Mouse (Mus musculus) midbrain, embryonic 15.5 days (tissue): ENCODE results near the gene Crat. TPM values are rescaled to one million over a fixed set of nuclear protein-coding genes. Genes with fewer than 3 reads are reported as not detected.
A peak's percentile ranks its signal among the peaks of the same experiment; 100 is the strongest.

Source experiments
- ATAC-seq: fragments of 200-750 bp; cut with Nextera tagmentation; replicated peaks from 2 replicates; pipeline ENCODE4 v1.8.0; 2017; ENCODE audit warnings: moderate TSS enrichment
- H3K27ac ChIP-seq: fragments of 300-500 bp; sonication (generic); 2 replicates; pipeline ENCODE4 v1.5.1; 2015; ENCODE audit warnings: mild to moderate bottlenecking, inconsistent platforms
- H3K27me3 ChIP-seq: fragments of 300-500 bp; sonication (generic); replicated peaks from 2 replicates; pipeline ENCODE4 v1.6.1; 2015; ENCODE audit warnings: inconsistent platforms
- H3K36me3 ChIP-seq: fragments of 300-500 bp; sonication (generic); replicated peaks from 2 replicates; pipeline ENCODE4 v1.6.1; 2015; ENCODE audit warnings: inconsistent platforms
- H3K4me1 ChIP-seq: fragments of 300-500 bp; sonication (generic); 2 replicates; pipeline ENCODE4 v1.6.1; 2015; ENCODE audit warnings: inconsistent platforms
- H3K4me2 ChIP-seq: fragments of 300-500 bp; sonication (generic); 2 replicates; pipeline ENCODE4 v1.6.1; 2015; ENCODE audit warnings: inconsistent platforms, mild to moderate bottlenecking, moderate library complexity
- H3K4me3 ChIP-seq: fragments of 300-500 bp; sonication (generic); 2 replicates; pipeline ENCODE4 v1.5.1; 2015; ENCODE audit warnings: mild to moderate bottlenecking, inconsistent platforms
- H3K9ac ChIP-seq: fragments of 300-500 bp; sonication (generic); 2 replicates; pipeline ENCODE4 v1.6.1; 2015; ENCODE audit warnings: mild to moderate bottlenecking, inconsistent platforms
- H3K9me3 ChIP-seq: fragments of 300-500 bp; sonication (generic); 2 replicates; pipeline ENCODE4 v1.6.1; 2016; ENCODE audit warnings: inconsistent platforms
- WGBS: fragments of 180-500 bp; shearing (Covaris S2); methylation state at CpG from one replicate; pipeline ENCODE4 v1.1.7; 2015; ENCODE audit warnings: mixed read lengths; 5-methylcytosine and 5-hydroxymethylcytosine counted together
- polyA plus RNA-seq: library from polyadenylated mRNA; unstranded; fragments of >200 nt; fragmentation: Nextera tagmentation; extraction: Ambion mirVana; gene quantifications from 2 replicates; pipeline ENCODE4 v1.2.1, GENCODE M21; 2015

Crat gene
- polyA plus RNA-seq, 1 experiment from 2014 or later = 22.5 TPM

GRCm38 (mm10) chr2:30379307-30379706 lies 36.3 kb downstream of the Crat start:
- WGBS = 92% methylated on average over 7 of the region's 7 CpGs
- Histone ChIP-seq H3K36me3 (peaks cover 48% of the 10 kb centered on the region), H3K27me3 (no peaks in the 10 kb centered on the region)

GRCm38 (mm10) chr2:30377721-30378120 lies 37.9 kb downstream of the Crat start:
- Histone ChIP-seq H3K27ac (no peak overlapping the region), H3K4me1 (no peaks in the 10 kb centered on the region), H3K4me2 (no peak overlapping the region), H3K9ac (no peak overlapping the region), H3K27me3 (no peaks in the 10 kb centered on the region), H3K36me3 (peaks cover 60% of the 10 kb centered on the region), H3K4me3 (no peak overlapping the region), H3K9me3 (no peaks in the 10 kb centered on the region)
- 86% methylated on average over 5 of the region's 5 CpGs for WGBS
- no peak for ATAC-seq

More at GRCm38 (mm10) chr2:30379307-30379706, 36.3 kb downstream of the Crat start:
- Histone ChIP-seq H3K4me1 (no peaks in the 10 kb centered on the region), H3K9me3 (no peaks in the 10 kb centered on the region), H3K9ac (no peak overlapping the region), H3K4me2 (no peak overlapping the region), H3K4me3 (no peak overlapping the region), H3K27ac (no peak overlapping the region)
- ATAC-seq = no peak

- WGBS = 91% methylated on average over 10 of the region's 10 CpGs
Observed at GRCm38 (mm10) chr2:30375893-30376292, 39.7 kb downstream of the Crat start.

GRCm38 (mm10) chr2:30372726-30373125 lies 42.9 kb downstream of the Crat start:
- no peaks in the 10 kb centered on the region for H3K4me1 ChIP-seq
- no peak overlapping the region for H3K9ac ChIP-seq
- WGBS = 97% methylated on average over 5 of the region's 5 CpGs
- H3K4me3 ChIP-seq = no peak overlapping the region
- H3K27me3 ChIP-seq = no peaks in the 10 kb centered on the region
- no peak overlapping the region for H3K4me2 ChIP-seq
- no peak overlapping the region for H3K27ac ChIP-seq
- H3K36me3 ChIP-seq = peaks cover 73% of the 10 kb centered on the region
- no peaks in the 10 kb centered on the region for H3K9me3 ChIP-seq
- ATAC-seq = no peak

More at GRCm38 (mm10) chr2:30375893-30376292, 39.7 kb downstream of the Crat start:
- Histone ChIP-seq H3K9me3 (no peaks in the 10 kb centered on the region), H3K4me1 (no peaks in the 10 kb centered on the region), H3K27ac (no peak overlapping the region), H3K9ac (no peak overlapping the region), H3K36me3 (peaks cover 62% of the 10 kb centered on the region), H3K4me3 (no peak overlapping the region), H3K4me2 (no peak overlapping the region), H3K27me3 (no peaks in the 10 kb centered on the region)
- no peak for ATAC-seq

- 95% methylated on average over 8 of the region's 8 CpGs for WGBS
- H3K4me2 ChIP-seq = no peak overlapping the region
- H3K4me3 ChIP-seq = no peak overlapping the region
- no peak for ATAC-seq
- H3K9me3 ChIP-seq = no peaks in the 10 kb centered on the region
- H3K4me1 ChIP-seq = no peaks in the 10 kb centered on the region
- no peak overlapping the region for H3K27ac ChIP-seq
- no peak overlapping the region for H3K9ac ChIP-seq
- H3K36me3 ChIP-seq = peaks cover 67% of the 10 kb centered on the region
- H3K27me3 ChIP-seq = no peaks in the 10 kb centered on the region
Observed at GRCm38 (mm10) chr2:30371544-30371943, 44.1 kb downstream of the Crat start.

GRCm38 (mm10) chr2:30366203-30366602 lies 49.4 kb downstream of the Crat start:
- H3K4me3 ChIP-seq = no peak overlapping the region
- no peaks in the 10 kb centered on the region for H3K27me3 ChIP-seq
- ATAC-seq = no peak
- H3K36me3 ChIP-seq = peaks cover 28% of the 10 kb centered on the region
- H3K27ac ChIP-seq = no peak overlapping the region
- H3K9ac ChIP-seq = no peak overlapping the region
- H3K4me2 ChIP-seq = no peak overlapping the region
- H3K9me3 ChIP-seq = no peaks in the 10 kb centered on the region
- peaks cover 13% of the 10 kb centered on the region for H3K4me1 ChIP-seq
- WGBS = 66% methylated on average over 5 of the region's 5 CpGs

GRCm38 (mm10) chr2:30365281-30366069 lies 50.1 kb downstream of the Crat start:
- H3K9me3 ChIP-seq = no peaks in the 10 kb centered on the region
- H3K4me3 ChIP-seq = peak overlapping the region; percentile 99
- no peaks in the 10 kb centered on the region for H3K27me3 ChIP-seq
- peaks cover 13% of the 10 kb centered on the region for H3K4me1 ChIP-seq
- H3K9ac ChIP-seq = peak overlapping the region; percentile 82
- ATAC-seq = no peak
- peak overlapping the region; percentile 87 for H3K4me2 ChIP-seq
- no peak overlapping the region for H3K27ac ChIP-seq
- 87% methylated on average over 2 of the region's 2 CpGs for WGBS
- peaks cover 25% of the 10 kb centered on the region for H3K36me3 ChIP-seq

- Histone ChIP-seq H3K9me3 (no peaks in the 10 kb centered on the region), H3K27me3 (no peaks in the 10 kb centered on the region), H3K4me1 (peaks cover 13% of the 10 kb centered on the region), H3K36me3 (peaks cover 14% of the 10 kb centered on the region), H3K4me3 (peak within 1 kb of the TSS; percentile 99), H3K27ac (peak within 1 kb of the TSS; percentile 81), H3K9ac (peak within 1 kb of the TSS; percentile 82), H3K4me2 (peak within 1 kb of the TSS; percentile 87)
- WGBS = under 1% methylated on average over 54 of the region's 54 CpGs
- peak; percentile 99 for ATAC-seq
Observed at GRCm38 (mm10) chr2:30363773-30364650, 51.6 kb downstream of the Crat start, which contains the start of gene Miga2. TSS of gene Miga2 (plus strand) at chr2:30364233.

- no peak overlapping the region for H3K27ac ChIP-seq
- no peak overlapping the region for H3K4me3 ChIP-seq
- H3K36me3 ChIP-seq = 0 out of 2 replicates have a peak, but pooled peaks cover 2% of the 10 kb centered on the region
- no peak for ATAC-seq
- 74% methylated on average over 5 of the region's 5 CpGs for WGBS
- peaks cover 22% of the 10 kb centered on the region for H3K4me1 ChIP-seq
- H3K27me3 ChIP-seq = no peaks in the 10 kb centered on the region
- H3K4me2 ChIP-seq = no peak overlapping the region
- no peaks in the 10 kb centered on the region for H3K9me3 ChIP-seq
- H3K9ac ChIP-seq = no peak overlapping the region
Observed at GRCm38 (mm10) chr2:30362865-30363264, 52.7 kb downstream of the Crat start.

GRCm38 (mm10) chr2:30360626-30361025 lies 55.0 kb downstream of the Crat start:
- Histone ChIP-seq H3K9ac (no peak overlapping the region), H3K27me3 (no peaks in the 10 kb centered on the region), H3K36me3 (no peaks in the 10 kb centered on the region), H3K4me2 (no peak overlapping the region), H3K27ac (no peak overlapping the region), H3K4me1 (peaks cover 38% of the 10 kb centered on the region), H3K9me3 (no peaks in the 10 kb centered on the region), H3K4me3 (no peak overlapping the region)
- whole genome bisulfite sequencing = 65% methylated on average over 10 of the region's 10 CpGs
- ATAC-seq = no peak

- H3K36me3 ChIP-seq = peaks cover 3% of the 10 kb centered on the region; the same call in 1 of the 2 replicates
- H3K4me3 ChIP-seq = peak within 1 kb of the TSS; percentile 74
- peak; percentile 80 for ATAC-seq
- H3K27me3 ChIP-seq = no peaks in the 10 kb centered on the region
- WGBS = 3% methylated on average over 72 of the region's 73 CpGs
- H3K9me3 ChIP-seq = no peaks in the 10 kb centered on the region
- peak within 1 kb of the TSS; percentile 89 for H3K9ac ChIP-seq
- H3K4me1 ChIP-seq = peaks cover 26% of the 10 kb centered on the region
- H3K4me2 ChIP-seq = peak within 1 kb of the TSS; percentile 84
- peak within 1 kb of the TSS; percentile 83 for H3K27ac ChIP-seq
Observed at GRCm38 (mm10) chr2:30358533-30359531, 56.8 kb downstream of the Crat start, which contains the start of gene Sh3glb2. TSS of gene Sh3glb2 (minus strand) at chr2:30359337.
